Comparison of ENCODE assay signal across 8 mouse cellular contexts in the genomic region with DNA sequence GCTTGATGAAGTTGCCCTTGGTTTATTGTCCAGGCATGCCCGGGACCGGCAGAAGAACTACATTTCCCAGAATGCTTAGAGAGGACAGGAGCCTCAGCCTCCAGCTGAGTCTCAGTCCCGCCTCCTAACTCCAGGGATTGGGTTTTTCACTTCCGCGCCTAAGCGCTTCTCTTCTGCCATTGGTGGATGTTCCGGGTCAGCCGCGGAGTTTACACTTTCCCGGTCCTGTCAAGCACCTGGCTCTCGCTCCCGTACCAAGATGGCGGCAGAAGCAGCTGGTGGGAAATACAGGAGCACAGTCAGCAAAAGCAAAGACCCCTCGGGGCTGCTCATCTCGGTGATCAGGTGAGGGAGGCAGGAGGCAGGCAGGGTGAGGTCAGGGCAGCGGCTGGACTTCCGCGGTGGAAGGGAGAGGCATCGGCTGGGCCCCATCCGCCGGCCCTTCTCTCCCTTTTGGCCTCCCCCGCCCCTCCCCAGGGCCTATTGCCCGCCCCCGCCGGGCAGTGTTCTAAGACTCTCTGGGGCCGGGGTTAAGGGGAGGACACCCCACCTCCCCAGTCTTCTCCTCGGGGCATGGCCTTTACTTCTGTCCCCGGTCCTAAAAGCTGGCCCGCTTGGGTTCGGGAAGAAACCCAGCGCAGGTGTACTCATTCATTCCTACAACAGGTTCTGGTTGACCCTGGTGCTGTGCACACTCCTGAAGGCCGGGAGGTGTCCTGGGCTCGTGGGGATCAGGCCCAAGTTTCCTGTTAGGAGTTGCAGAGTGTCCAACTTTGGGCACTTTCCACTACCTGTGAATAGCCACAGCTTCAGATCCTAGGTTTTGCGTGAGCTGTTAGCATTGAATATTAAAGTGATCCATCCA. TPM values are rescaled to one million over a fixed set of nuclear protein-coding genes. Genes with fewer than 3 reads are reported as not detected.
DNase-seq lines count a peak whose midpoint lies in the region; ATAC-seq and TF ChIP-seq lines count a peak whose summit lies in the region.

A gene (plus strand): TSS at position 192 of the 865 bp plus-strand sequence.

- peaks cover 32% of the 10 kb centered on the region for H3K4me1 ChIP-seq in G1E (ENCODE audit: insufficient read depth, low read depth, low read length)
- H3K4me1 ChIP-seq in forebrain, embryonic 16.5 days (replicated peaks; ENCODE audit: control insufficient read depth, insufficient read depth, low read length): peaks cover 11% of the 10 kb centered on the region
- H3K4me1 ChIP-seq in lung, embryonic 14.5 days (ENCODE audit: insufficient read depth): 0 out of 2 replicates have a peak, but pooled peaks cover 5% of the 10 kb centered on the region
- H3K4me1 ChIP-seq in olfactory bulb, adult 2 months (ENCODE audit: control insufficient read depth, insufficient read depth, low read length): peaks cover 3% of the 10 kb centered on the region; the same call in 1 of the 2 replicates
- peaks cover 2% of the 10 kb centered on the region for H3K4me1 ChIP-seq in thymus, adult 2 months (replicated peaks; ENCODE audit: control insufficient read depth, insufficient read depth, low read length)

- peaks cover 20% of the 10 kb centered on the region for H3K36me3 ChIP-seq in G1E (replicated peaks)
- H3K36me3 ChIP-seq in forebrain, embryonic 16.5 days (ENCODE audit: control insufficient read depth, insufficient read depth): no peaks in the 10 kb centered on the region
- H3K36me3 ChIP-seq in lung, embryonic 14.5 days (ENCODE audit: insufficient read depth): no peaks in the 10 kb centered on the region
- H3K36me3 ChIP-seq in thymus, adult 2 months (ENCODE audit: control insufficient read depth, insufficient read depth, low read length): no peaks in the 10 kb centered on the region

- DNase-seq in G1E (ENCODE audit: low spot score): peak; percentile 98
- peak; percentile 91 to 98 for DNase-seq in cerebellum, adult 18-20 months
- peak; percentile 88 to 90 for DNase-seq in heart, postnatal 36 days
- peak; percentile 92 to 98 for DNase-seq in layer of hippocampus, adult 2 months (ENCODE audit: low spot score in 2 of 2)
- DNase-seq in lung, embryonic 14.5 days: peak; percentile 98
- peak; percentile 93 for DNase-seq in thymus, adult 2 months

- H3K4me2 ChIP-seq in forebrain, embryonic 16.5 days (ENCODE audit: low read length): peak within 1 kb of the TSS; percentile 91
- peak within 1 kb of the TSS; percentile 89 for H3K4me2 ChIP-seq in lung, embryonic 14.5 days

- peak; percentile 56 for TF ChIP-seq POLR2A in olfactory bulb, adult 2 months (IDR thresholded peaks at IDR 0.05; ENCODE audit: insufficient read depth, low read depth, low read length)
- TF ChIP-seq POLR2A in thymus, adult 2 months (IDR thresholded peaks at IDR 0.05; ENCODE audit: control insufficient read depth, extremely low read depth, insufficient read depth, low read length, poor library complexity): no peak

- TF ChIP-seq CTCF in G1E (IDR thresholded peaks at IDR 0.05; ENCODE audit: low read depth, low read length): no peak
- TF ChIP-seq CTCF in layer of hippocampus, adult 2 months (conservative IDR thresholded peaks at IDR 0.05): peak; percentile 41
- no peak for TF ChIP-seq CTCF in lung, embryonic 14.5 days (IDR thresholded peaks at IDR 0.05; ENCODE audit: low read depth)
- TF ChIP-seq CTCF in olfactory bulb, adult 2 months (IDR thresholded peaks at IDR 0.05; ENCODE audit: insufficient read depth, low read depth, low read length): no peak
- TF ChIP-seq CTCF in thymus, adult 2 months (IDR thresholded peaks at IDR 0.05; ENCODE audit: borderline replicate concordance, control insufficient read depth, extremely low read depth, insufficient read depth, low read length, poor library complexity): no peak

- WGBS in forebrain, embryonic 16.5 days: 3% methylated on average over 34 of the region's 34 CpGs
- WGBS in lung, embryonic 14.5 days: 2% methylated on average over 34 of the region's 34 CpGs
- WGBS in olfactory bulb, adult 2 months: under 1% methylated on average over 34 of the region's 34 CpGs
- 2% methylated on average over 34 of the region's 34 CpGs for WGBS in thymus, adult 2 months

- H3K9me3 ChIP-seq in G1E (replicated peaks): no peaks in the 10 kb centered on the region
- H3K9me3 ChIP-seq in forebrain, embryonic 16.5 days (ENCODE audit: control insufficient read depth, low read length): no peaks in the 10 kb centered on the region
- no peaks in the 10 kb centered on the region for H3K9me3 ChIP-seq in lung, embryonic 14.5 days (ENCODE audit: low read depth, low read length)

- intact Hi-C loops in heart, postnatal 36 days (cut with DNase I): loop anchor here (5.0 kb wide), 2 partner anchors 187 to 928 kb away; a partner anchor contains a TSS

- H3K9ac ChIP-seq in forebrain, embryonic 16.5 days (replicated peaks; ENCODE audit: low read depth, low read length): peak within 1 kb of the TSS; percentile 84
- H3K9ac ChIP-seq in lung, embryonic 14.5 days: peak within 1 kb of the TSS; percentile 81

- H3K27me3 ChIP-seq in G1E (ENCODE audit: insufficient read depth, low read length): no peaks in the 10 kb centered on the region
- no peaks in the 10 kb centered on the region for H3K27me3 ChIP-seq in forebrain, embryonic 16.5 days (replicated peaks; ENCODE audit: control insufficient read depth, insufficient read depth, low read length)
- H3K27me3 ChIP-seq in lung, embryonic 14.5 days (ENCODE audit: insufficient read depth, low read length): no peaks in the 10 kb centered on the region
- no peaks in the 10 kb centered on the region for H3K27me3 ChIP-seq in thymus, adult 2 months (ENCODE audit: control insufficient read depth, insufficient read depth, low read length)

- peak within 1 kb of the TSS; percentile 29 for H3K27ac ChIP-seq in forebrain, embryonic 16.5 days (ENCODE audit: low read length)
- peak within 1 kb of the TSS; percentile 94 for H3K27ac ChIP-seq in layer of hippocampus, adult 2 months
- H3K27ac ChIP-seq in lung, embryonic 14.5 days (ENCODE audit: low read depth): no peak within 1 kb of the TSS; the same call in 1 of the 2 replicates
- 0 out of 2 replicates have a peak within 1 kb of the TSS, but pooled peaks have one; percentile 35 for H3K27ac ChIP-seq in olfactory bulb, adult 2 months (ENCODE audit: insufficient read depth, low read depth, low read length)
- no peak within 1 kb of the TSS for H3K27ac ChIP-seq in thymus, adult 2 months (ENCODE audit: control insufficient read depth, insufficient read depth, low read length)

- H3K4me3 ChIP-seq in G1E (ENCODE audit: low read depth, low read length): peak within 1 kb of the TSS; percentile 87
- H3K4me3 ChIP-seq in forebrain, embryonic 16.5 days (replicated peaks; ENCODE audit: low read length): peak within 1 kb of the TSS; percentile 68
- peak within 1 kb of the TSS; percentile 79 for H3K4me3 ChIP-seq in layer of hippocampus, adult 2 months
- H3K4me3 ChIP-seq in lung, embryonic 14.5 days (ENCODE audit: low read depth, low read length): peak within 1 kb of the TSS; percentile 87
- peak within 1 kb of the TSS; percentile 70 for H3K4me3 ChIP-seq in olfactory bulb, adult 2 months (ENCODE audit: insufficient read depth, low read depth, low read length)
- H3K4me3 ChIP-seq in thymus, adult 2 months (ENCODE audit: control insufficient read depth, insufficient read depth, low read length): peak within 1 kb of the TSS; percentile 92

- peak; percentile 99 for ATAC-seq in G1E (ENCODE audit: extremely low read depth, insufficient number of reproducible peaks, low FRiP score, poor library complexity, severe bottlenecking)
- ATAC-seq in forebrain, embryonic 16.5 days: peak; percentile 100
- ATAC-seq in lung, embryonic 14.5 days (ENCODE audit: insufficient read depth): peak; percentile 100

RNA-seq across cellular contexts. Expression of the gene that starts here (rescaled TPM):
- 77.9 and 86.2 TPM in 2 replicates for total RNA-seq in G1E (2014; fragmentation: Nextera tagmentation)
- 79.2 and 80.5 TPM in 2 replicates for total RNA-seq in G1E (2017)
- polyA plus RNA-seq in G1E (2012): 9.4 and 10.5 TPM in 2 replicates
- 68.1 and 70.0 TPM in 2 replicates for polyA plus RNA-seq in forebrain, embryonic 16.5 days (2015; fragmentation: Nextera tagmentation; extraction: Ambion mirVana)
- 10 to 100 TPM; 37.1 to 39.4 TPM for total RNA-seq in heart, postnatal 36 days (2021)
- total RNA-seq in layer of hippocampus, adult 2 months (2021): 10 to 100 TPM; 87.6 to 90.9 TPM
- polyA plus RNA-seq in lung, embryonic 14.5 days (2014; fragmentation: Nextera tagmentation; extraction: Ambion mirVana): 27.3 and 33.1 TPM in 2 replicates
- not detected in 2 replicates for polyA plus RNA-seq in olfactory bulb, adult 2 months (2012; ENCODE audit: insufficient read depth, insufficient read length, low replicate concordance, missing spikeins)
- polyA plus RNA-seq in thymus, adult 2 months (2012; rRNA removed): 11.4 and 12.7 TPM in 2 replicates

Comparison
In these comparisons a context has a peak if more than half of its experiments do, and no peak if none do; other contexts are left out.
1. H3K27ac ChIP-seq: peak in forebrain, embryonic 16.5 days (single experiment), layer of hippocampus, adult 2 months (single experiment) and olfactory bulb, adult 2 months (single experiment); none in lung, embryonic 14.5 days (single experiment) and thymus, adult 2 months (single experiment).
2. Peak in every context shown above with its lines, with median percentiles within 50 percentile points of each other: ATAC-seq, DNase-seq and H3K4me3 ChIP-seq.